Mouse (Mus musculus): Measurements from ENCODE around the gene Serinc2. TPM values are rescaled to one million over a fixed set of nuclear protein-coding genes. Genes with fewer than 3 reads are reported as not detected.

Serinc2 gene
- total RNA-seq (2014; rRNA removed; ENCODE audit: low replicate concordance): 1.3 and 1.9 TPM in 2 replicates
- polyA plus RNA-seq (2015; fragmentation: Nextera tagmentation; extraction: Ambion mirVana): 1.3 TPM in 2 replicates

DNA sequence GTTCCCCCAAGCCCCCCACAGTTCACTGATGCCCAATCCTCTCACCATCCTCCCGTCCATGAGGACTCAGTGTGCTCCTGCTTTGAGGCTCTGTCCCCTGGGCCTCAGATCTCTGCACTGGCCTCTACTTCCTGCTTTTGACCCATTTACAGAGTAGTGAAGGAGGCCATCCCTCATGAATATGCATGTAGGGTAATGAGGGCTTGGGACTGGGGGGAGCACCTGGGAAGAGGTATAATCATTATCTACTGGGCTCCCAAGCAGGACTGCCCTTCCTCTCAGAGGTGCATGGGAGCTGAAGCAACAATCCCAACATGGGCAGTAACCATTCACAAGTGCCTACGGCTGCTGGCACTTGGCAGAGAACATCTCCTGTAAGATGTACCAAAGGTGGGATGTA is at the start of gene Serinc2:
Gene Serinc2 (minus strand): TSS at position 101 of the 400 bp plus-strand sequence.
- peaks cover 42% of the 10 kb centered on the region for H3K27me3 ChIP-seq (ENCODE audit: control insufficient read depth, insufficient read depth, low read length)
- WGBS: 55% methylated on average over 2 of the region's 2 CpGs
- TF ChIP-seq CTCF (IDR thresholded peaks at IDR 0.05; ENCODE audit: low read depth): no peak

DNA sequence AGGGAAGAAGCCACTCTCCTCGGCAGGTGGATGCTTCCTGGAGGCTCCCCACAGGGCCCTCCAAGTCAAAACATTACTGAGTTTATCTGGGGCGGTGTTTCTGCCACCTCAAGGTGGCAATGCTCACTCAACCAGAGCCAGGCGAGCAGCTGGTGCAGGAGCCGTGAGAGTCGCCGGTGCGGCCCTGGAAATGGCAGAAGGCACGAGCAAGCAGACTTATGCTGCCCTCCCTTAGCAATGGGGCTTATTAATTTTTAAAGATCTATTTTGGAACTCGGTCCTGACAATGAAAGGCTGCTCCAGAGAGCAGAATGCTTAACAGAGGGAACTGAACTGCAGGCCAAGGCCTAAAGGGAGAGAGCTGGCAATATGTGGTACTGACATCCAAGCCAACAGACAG is 48.4 kb upstream of the Serinc2 start:
- H3K4me2 ChIP-seq (ENCODE audit: low read depth, low read length): no peak overlapping the region
- TF ChIP-seq EP300 (IDR thresholded peaks at IDR 0.05; ENCODE audit: low read depth) (no peak), CTCF (IDR thresholded peaks at IDR 0.05; ENCODE audit: low read depth) (no peak)
- 74% methylated on average over 9 of the region's 9 CpGs for WGBS
- no peaks in the 10 kb centered on the region for H3K9me3 ChIP-seq (replicated peaks; ENCODE audit: control insufficient read depth, low read length)
- DNase-seq (ENCODE audit: low spot score) (no peak), ATAC-seq (ENCODE audit: insufficient read depth, low read depth) (no peak)
- H3K27ac ChIP-seq (ENCODE audit: low read depth): no peak overlapping the region
- no peak overlapping the region for H3K4me3 ChIP-seq (ENCODE audit: low read depth, low read length)
- H3K36me3 ChIP-seq (replicated peaks; ENCODE audit: control insufficient read depth, insufficient read depth, low read length): peaks cover 37% of the 10 kb centered on the region
- no peak overlapping the region for H3K9ac ChIP-seq (replicated peaks; ENCODE audit: low read depth, low read length)
- H3K4me1 ChIP-seq (ENCODE audit: control insufficient read depth, insufficient read depth): peaks cover 8% of the 10 kb centered on the region; the same call in 1 of the 2 replicates
- H3K27me3 ChIP-seq (ENCODE audit: control insufficient read depth, insufficient read depth, low read length): no peaks in the 10 kb centered on the region

More for the DNA sequence above, at the start of gene Serinc2:
- H3K27ac ChIP-seq (ENCODE audit: low read depth): no peak within 1 kb of the TSS
- ATAC-seq (ENCODE audit: insufficient read depth, low read depth): no peak
- no peak within 1 kb of the TSS for H3K4me3 ChIP-seq (ENCODE audit: low read depth, low read length)
- H3K9ac ChIP-seq (replicated peaks; ENCODE audit: low read depth, low read length): no peak within 1 kb of the TSS
- H3K36me3 ChIP-seq (replicated peaks; ENCODE audit: control insufficient read depth, insufficient read depth, low read length): no peaks in the 10 kb centered on the region
- H3K4me2 ChIP-seq (ENCODE audit: low read depth, low read length): no peak within 1 kb of the TSS
- H3K9me3 ChIP-seq (replicated peaks; ENCODE audit: control insufficient read depth, low read length): no peaks in the 10 kb centered on the region
- no peak for DNase-seq (ENCODE audit: low spot score)
- H3K4me1 ChIP-seq (ENCODE audit: control insufficient read depth, insufficient read depth): peaks cover 9% of the 10 kb centered on the region; the same call in 1 of the 2 replicates

DNA sequence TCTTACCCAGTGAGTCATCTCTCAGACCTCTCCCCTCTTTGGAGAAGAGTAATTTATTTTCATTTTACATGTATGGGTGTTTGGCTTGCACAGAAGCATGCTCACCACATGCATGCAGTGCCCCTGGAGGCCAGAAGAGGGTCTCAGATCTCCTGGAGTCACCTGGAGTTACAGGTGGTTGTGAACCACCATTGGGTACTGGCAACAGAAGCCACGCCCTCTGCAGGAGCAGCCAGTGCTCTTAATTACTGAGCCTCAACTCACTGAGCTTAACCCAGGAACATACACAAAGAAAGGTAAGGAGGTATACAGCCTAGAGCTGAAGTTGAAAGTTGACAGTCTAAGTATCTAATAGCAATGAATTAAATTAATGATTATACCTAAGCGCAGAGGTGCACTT is 46.4 kb upstream of the Serinc2 start:
- no peak overlapping the region for H3K9ac ChIP-seq (replicated peaks; ENCODE audit: low read depth, low read length)
- H3K4me2 ChIP-seq (ENCODE audit: low read depth, low read length): no peak overlapping the region
- no peak overlapping the region for H3K4me3 ChIP-seq (ENCODE audit: low read depth, low read length)
- H3K4me1 ChIP-seq (ENCODE audit: control insufficient read depth, insufficient read depth): peaks cover 8% of the 10 kb centered on the region; the same call in 1 of the 2 replicates
- WGBS: 90% methylated on average over 2 of the region's 2 CpGs
- no peaks in the 10 kb centered on the region for H3K9me3 ChIP-seq (replicated peaks; ENCODE audit: control insufficient read depth, low read length)
- no peak overlapping the region for H3K27ac ChIP-seq (ENCODE audit: low read depth)
- DNase-seq (ENCODE audit: low spot score) (no peak), ATAC-seq (ENCODE audit: insufficient read depth, low read depth) (no peak)
- H3K27me3 ChIP-seq (ENCODE audit: control insufficient read depth, insufficient read depth, low read length): no peaks in the 10 kb centered on the region
- peaks cover 35% of the 10 kb centered on the region for H3K36me3 ChIP-seq (replicated peaks; ENCODE audit: control insufficient read depth, insufficient read depth, low read length)
- TF ChIP-seq CTCF (IDR thresholded peaks at IDR 0.05; ENCODE audit: low read depth) (no peak), EP300 (IDR thresholded peaks at IDR 0.05; ENCODE audit: low read depth) (no peak)

DNA sequence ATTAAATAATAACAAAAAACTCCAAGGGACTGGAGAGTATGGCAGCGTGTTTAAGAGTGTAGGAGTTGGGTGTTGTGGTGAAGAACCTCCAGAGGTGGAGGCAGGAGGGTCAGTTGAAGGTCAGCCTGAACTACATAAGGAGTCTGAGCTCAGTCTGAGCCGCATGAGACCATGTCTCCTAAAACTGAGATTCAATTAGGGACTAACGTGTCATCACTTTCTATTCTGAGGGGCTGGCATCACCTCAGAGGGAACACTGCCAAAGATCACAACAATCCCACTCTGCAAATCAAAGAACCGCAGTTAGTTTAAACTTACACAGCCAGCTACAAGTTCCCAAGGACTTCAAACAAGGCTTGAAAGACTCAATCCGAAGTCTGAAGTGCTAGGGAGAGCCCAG is 44.6 kb upstream of the Serinc2 start:
- no peak overlapping the region for H3K4me3 ChIP-seq (ENCODE audit: low read depth, low read length)
- H3K27ac ChIP-seq (ENCODE audit: low read depth): peak overlapping the region; percentile 86
- 8% methylated on average over 5 of the region's 5 CpGs for WGBS
- H3K4me1 ChIP-seq (ENCODE audit: control insufficient read depth, insufficient read depth): peaks cover 8% of the 10 kb centered on the region; the same call in 1 of the 2 replicates
- no peak overlapping the region for H3K4me2 ChIP-seq (ENCODE audit: low read depth, low read length)
- ATAC-seq (ENCODE audit: insufficient read depth, low read depth) (peak; percentile 91), DNase-seq (ENCODE audit: low spot score) (peak; percentile 83)
- H3K9ac ChIP-seq (replicated peaks; ENCODE audit: low read depth, low read length): no peak overlapping the region
- H3K36me3 ChIP-seq (replicated peaks; ENCODE audit: control insufficient read depth, insufficient read depth, low read length): peaks cover 30% of the 10 kb centered on the region
- TF ChIP-seq EP300 (IDR thresholded peaks at IDR 0.05; ENCODE audit: low read depth): 0 out of 2 replicates have a peak, but pooled peaks have one; percentile 26
- TF ChIP-seq CTCF (IDR thresholded peaks at IDR 0.05; ENCODE audit: low read depth): no peak
- H3K9me3 ChIP-seq (replicated peaks; ENCODE audit: control insufficient read depth, low read length): no peaks in the 10 kb centered on the region
- no peaks in the 10 kb centered on the region for H3K27me3 ChIP-seq (ENCODE audit: control insufficient read depth, insufficient read depth, low read length)

DNA sequence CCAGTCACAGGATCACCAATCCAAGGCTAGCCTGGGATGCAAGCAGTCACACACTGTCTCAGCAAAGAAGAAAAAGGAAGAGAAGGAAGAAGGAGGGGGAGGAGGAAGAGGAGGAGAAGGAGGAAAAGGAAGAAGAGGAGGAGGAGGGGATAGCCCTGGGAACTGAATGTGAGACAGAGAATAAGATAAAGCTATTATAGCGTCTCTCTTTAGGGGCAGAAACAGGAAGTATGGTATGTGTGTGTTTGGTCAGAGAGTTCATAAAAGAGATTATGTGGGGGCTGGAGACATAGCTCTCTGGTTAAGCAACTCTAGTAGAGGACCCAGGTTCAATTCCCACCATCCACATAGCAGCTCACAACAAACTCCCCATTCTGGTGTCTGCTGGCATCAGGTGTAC is 44.2 kb upstream of the Serinc2 start:
- WGBS: 25% methylated on average over 1 of the region's 1 CpGs

DNA sequence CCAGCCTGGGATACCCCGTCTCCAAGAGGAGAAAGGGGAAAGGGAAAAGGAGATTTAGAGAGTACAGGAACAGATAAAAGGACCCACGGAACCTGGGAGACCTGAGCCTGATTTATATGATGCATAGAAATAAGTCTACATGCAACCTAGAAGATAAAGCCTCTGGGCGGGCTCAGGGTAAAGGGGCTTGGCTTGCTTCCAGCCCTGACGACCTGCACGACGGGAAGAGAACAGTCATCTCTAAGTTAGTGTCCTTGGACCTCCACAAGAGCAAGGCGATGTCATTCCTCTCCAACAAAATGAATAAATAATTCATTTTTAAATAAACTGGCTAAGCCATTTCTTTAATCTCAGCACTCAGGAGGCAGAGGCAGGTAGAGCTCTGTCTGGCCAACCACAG is 43.6 kb upstream of the Serinc2 start:
- Histone ChIP-seq H3K4me3 (ENCODE audit: low read depth, low read length) (no peak overlapping the region), H3K4me2 (ENCODE audit: low read depth, low read length) (no peak overlapping the region), H3K27ac (ENCODE audit: low read depth) (peak overlapping the region; percentile 86; the same call in 1 of the 2 replicates), H3K9me3 (replicated peaks; ENCODE audit: control insufficient read depth, low read length) (no peaks in the 10 kb centered on the region), H3K27me3 (ENCODE audit: control insufficient read depth, insufficient read depth, low read length) (no peaks in the 10 kb centered on the region), H3K9ac (replicated peaks; ENCODE audit: low read depth, low read length) (no peak overlapping the region), H3K4me1 (ENCODE audit: control insufficient read depth, insufficient read depth) (peaks cover 8% of the 10 kb centered on the region; the same call in 1 of the 2 replicates), H3K36me3 (replicated peaks; ENCODE audit: control insufficient read depth, insufficient read depth, low read length) (peaks cover 31% of the 10 kb centered on the region)
- no peak for ATAC-seq (ENCODE audit: insufficient read depth, low read depth)
- TF ChIP-seq EP300 (IDR thresholded peaks at IDR 0.05; ENCODE audit: low read depth) (no peak), CTCF (IDR thresholded peaks at IDR 0.05; ENCODE audit: low read depth) (no peak)
- 48% methylated on average over 7 of the region's 7 CpGs for WGBS
- no peak for DNase-seq (ENCODE audit: low spot score)

More for the DNA sequence above, 44.2 kb upstream of the Serinc2 start:
- Histone ChIP-seq H3K27me3 (ENCODE audit: control insufficient read depth, insufficient read depth, low read length) (no peaks in the 10 kb centered on the region), H3K9me3 (replicated peaks; ENCODE audit: control insufficient read depth, low read length) (no peaks in the 10 kb centered on the region), H3K9ac (replicated peaks; ENCODE audit: low read depth, low read length) (no peak overlapping the region), H3K27ac (ENCODE audit: low read depth) (peak overlapping the region; percentile 86), H3K4me3 (ENCODE audit: low read depth, low read length) (no peak overlapping the region), H3K4me1 (ENCODE audit: control insufficient read depth, insufficient read depth) (peaks cover 8% of the 10 kb centered on the region; the same call in 1 of the 2 replicates), H3K36me3 (replicated peaks; ENCODE audit: control insufficient read depth, insufficient read depth, low read length) (peaks cover 30% of the 10 kb centered on the region), H3K4me2 (ENCODE audit: low read depth, low read length) (no peak overlapping the region)
- TF ChIP-seq CTCF (IDR thresholded peaks at IDR 0.05; ENCODE audit: low read depth): no peak
- no peak for TF ChIP-seq EP300 (IDR thresholded peaks at IDR 0.05; ENCODE audit: low read depth)
- DNase-seq (ENCODE audit: low spot score) (no peak), ATAC-seq (ENCODE audit: insufficient read depth, low read depth) (no peak)

Data from heart, postnatal 0 days (tissue).